Mouse (Mus musculus) hindbrain, embryonic 16.5 days (tissue): ENCODE data around the gene Cops6. TPM values are rescaled to one million over a fixed set of nuclear protein-coding genes. Genes with fewer than 3 reads are reported as not detected.

Source experiments
- ATAC-seq: fragments of 200-750 bp; cut with Nextera tagmentation; 2 replicates; pipeline ENCODE4 v1.8.0; 2017; ENCODE audit warnings: moderate TSS enrichment, moderate library complexity
- H3K27ac ChIP-seq: fragments of 300-500 bp; sonication (generic); 2 replicates; pipeline ENCODE4 v1.5.1; 2014; ENCODE audit warnings: low read depth, mild to moderate bottlenecking, control low read depth, low read length, moderate library complexity
- H3K27me3 ChIP-seq: fragments of 300-500 bp; sonication (generic); replicated peaks from 2 replicates; pipeline ENCODE4 v1.6.1; 2014; ENCODE audit warnings: low read length; ENCODE audit not compliant: control insufficient read depth, insufficient read depth
- H3K36me3 ChIP-seq: fragments of 300-500 bp; sonication (generic); 2 replicates; pipeline ENCODE4 v1.6.1; 2014; ENCODE audit warnings: mild to moderate bottlenecking, low read length, moderate library complexity, mixed read lengths; ENCODE audit not compliant: control insufficient read depth, insufficient read depth
- H3K4me1 ChIP-seq: fragments of 300-500 bp; sonication (generic); 2 replicates; pipeline ENCODE4 v1.6.1; 2014; ENCODE audit warnings: low read depth, low read length; ENCODE audit not compliant: control insufficient read depth, insufficient read depth
- H3K4me2 ChIP-seq: fragments of 300-500 bp; sonication (generic); 2 replicates; pipeline ENCODE4 v1.6.1; 2014; ENCODE audit warnings: mild to moderate bottlenecking, low read length, control low read depth, moderate library complexity
- H3K4me3 ChIP-seq: fragments of 300-500 bp; sonication (generic); 2 replicates; pipeline ENCODE4 v1.5.1; 2014; ENCODE audit warnings: mild to moderate bottlenecking, low read length, control low read depth, moderate library complexity
- H3K9ac ChIP-seq: fragments of 300-500 bp; sonication (generic); 2 replicates; pipeline ENCODE4 v1.6.1; 2014; ENCODE audit warnings: low read depth, mild to moderate bottlenecking, control low read depth, low read length, moderate library complexity
- H3K9me3 ChIP-seq: fragments of 300-500 bp; sonication (generic); 2 replicates; pipeline ENCODE4 v1.6.1; 2014; ENCODE audit warnings: mild to moderate bottlenecking, low read length, moderate library complexity; ENCODE audit not compliant: control insufficient read depth
- WGBS: fragments of 180-500 bp; shearing (Covaris S2); extraction: QIAGEN DNeasy Blood & Tissue Kit; methylation state at CpG from one replicate; pipeline ENCODE4 v1.1.7; 2014; 5-methylcytosine and 5-hydroxymethylcytosine counted together
- polyA plus RNA-seq: library from polyadenylated mRNA; unstranded; fragments of >200 nt; fragmentation: Nextera tagmentation; extraction: Ambion mirVana; gene quantifications from 2 replicates; pipeline ENCODE4 v1.2.1, GENCODE M21; 2015

Gene Cops6
- polyA plus RNA-seq, 1 experiment from 2014 or later = 340 TPM

- H3K36me3 ChIP-seq = peaks cover 19% of the 10 kb centered on the region
- no peak for ATAC-seq
Observed at GRCm38 (mm10) chr5:138154390-138154789, 6.5 kb upstream of the Cops6 start.

GRCm38 (mm10) chr5:138155443-138155976 lies 5.4 kb upstream of the Cops6 start, which contains the start of gene Zfp113:
TSS of gene Zfp113 (minus strand) at chr5:138155744.
- Histone ChIP-seq H3K4me1 (peaks cover 8% of the 10 kb centered on the region), H3K36me3 (peaks cover 15% of the 10 kb centered on the region), H3K9me3 (no peaks in the 10 kb centered on the region), H3K9ac (peak within 1 kb of the TSS; percentile 92), H3K27ac (peak within 1 kb of the TSS; percentile 92), H3K4me2 (peak within 1 kb of the TSS; percentile 85), H3K4me3 (peak within 1 kb of the TSS; percentile 64), H3K27me3 (no peaks in the 10 kb centered on the region)
- 0% methylated on average over 31 of the region's 31 CpGs for WGBS
- peak; percentile 98 for ATAC-seq

More at GRCm38 (mm10) chr5:138154390-138154789, 6.5 kb upstream of the Cops6 start:
- Histone ChIP-seq H3K4me3 (peak overlapping the region; percentile 64), H3K9ac (peak overlapping the region; percentile 92), H3K9me3 (no peaks in the 10 kb centered on the region), H3K4me1 (peaks cover 5% of the 10 kb centered on the region), H3K27ac (no peak overlapping the region), H3K27me3 (no peaks in the 10 kb centered on the region), H3K4me2 (peak overlapping the region; percentile 85)
- 90% methylated on average over 3 of the region's 3 CpGs for WGBS

GRCm38 (mm10) chr5:138160224-138160762 lies 578 bp upstream of the Cops6 start:
- WGBS = 66% methylated on average over 7 of the region's 7 CpGs

GRCm38 (mm10) chr5:138163046-138163445 lies 2.2 kb downstream of the Cops6 start:
- Histone ChIP-seq H3K4me3 (no peak overlapping the region), H3K27me3 (no peaks in the 10 kb centered on the region), H3K9me3 (no peaks in the 10 kb centered on the region), H3K9ac (no peak overlapping the region), H3K27ac (no peak overlapping the region), H3K36me3 (peaks cover 44% of the 10 kb centered on the region), H3K4me2 (no peak overlapping the region), H3K4me1 (peaks cover 14% of the 10 kb centered on the region)
- no peak for ATAC-seq
- WGBS = 72% methylated on average over 6 of the region's 6 CpGs

More at GRCm38 (mm10) chr5:138160224-138160762, 578 bp upstream of the Cops6 start:
- Histone ChIP-seq H3K9ac (peak overlapping the region; percentile 82), H3K36me3 (peaks cover 22% of the 10 kb centered on the region), H3K27me3 (no peaks in the 10 kb centered on the region), H3K4me2 (peak overlapping the region; percentile 73), H3K4me1 (peaks cover 14% of the 10 kb centered on the region), H3K4me3 (peak overlapping the region; percentile 73), H3K27ac (peak overlapping the region; percentile 71), H3K9me3 (no peaks in the 10 kb centered on the region)
- peak; percentile 9 for ATAC-seq

GRCm38 (mm10) chr5:138163610-138164009 lies 2.7 kb downstream of the Cops6 start:
- Histone ChIP-seq H3K27me3 (no peaks in the 10 kb centered on the region), H3K4me2 (no peak overlapping the region), H3K4me3 (no peak overlapping the region), H3K9me3 (no peaks in the 10 kb centered on the region), H3K27ac (no peak overlapping the region), H3K4me1 (peaks cover 14% of the 10 kb centered on the region), H3K36me3 (peaks cover 49% of the 10 kb centered on the region), H3K9ac (no peak overlapping the region)
- 56% methylated on average over 10 of the region's 10 CpGs for WGBS
- no peak for ATAC-seq

- H3K4me1 ChIP-seq = peaks cover 15% of the 10 kb centered on the region
- H3K36me3 ChIP-seq = peaks cover 50% of the 10 kb centered on the region
- no peak overlapping the region for H3K4me2 ChIP-seq
- WGBS = 79% methylated on average over 8 of the region's 8 CpGs
- H3K9me3 ChIP-seq = no peaks in the 10 kb centered on the region
- no peak for ATAC-seq
- H3K27me3 ChIP-seq = no peaks in the 10 kb centered on the region
- H3K27ac ChIP-seq = no peak overlapping the region
- H3K4me3 ChIP-seq = no peak overlapping the region
- H3K9ac ChIP-seq = no peak overlapping the region
Observed at GRCm38 (mm10) chr5:138165594-138165993, 4.7 kb downstream of the Cops6 start.

GRCm38 (mm10) chr5:138170936-138171561 lies 10.2 kb downstream of the Cops6 start:
- WGBS = 0% methylated on average over 47 of the region's 47 CpGs
- H3K4me3 ChIP-seq = peak overlapping the region; percentile 60
- H3K4me2 ChIP-seq = peak overlapping the region; percentile 94
- H3K4me1 ChIP-seq = peaks cover 18% of the 10 kb centered on the region
- peak; percentile 86 for ATAC-seq
- H3K9me3 ChIP-seq = no peaks in the 10 kb centered on the region
- H3K36me3 ChIP-seq = peaks cover 30% of the 10 kb centered on the region
- no peaks in the 10 kb centered on the region for H3K27me3 ChIP-seq
- peak overlapping the region; percentile 93 for H3K27ac ChIP-seq
- peak overlapping the region; percentile 75 for H3K9ac ChIP-seq

- Histone ChIP-seq H3K4me2 (peak within 1 kb of the TSS; percentile 94), H3K27me3 (no peaks in the 10 kb centered on the region), H3K4me1 (peaks cover 18% of the 10 kb centered on the region), H3K4me3 (peak within 1 kb of the TSS; percentile 60), H3K27ac (peak within 1 kb of the TSS; percentile 93), H3K36me3 (peaks cover 28% of the 10 kb centered on the region), H3K9me3 (no peaks in the 10 kb centered on the region), H3K9ac (peak within 1 kb of the TSS; percentile 75)
- peak; percentile 93 for ATAC-seq
- WGBS = under 1% methylated on average over 54 of the region's 54 CpGs
Observed at GRCm38 (mm10) chr5:138171695-138172491, 11.0 kb downstream of the Cops6 start, which contains the start of the genes Ap4m1 and Mcm7. TSS of gene Ap4m1 (plus strand) at chr5:138172002. TSS of gene Mcm7 (minus strand) at chr5:138172422.
